Mouse (Mus musculus): ENCODE results near the gene Hhip.

- TF ChIP-seq CTCF (IDR thresholded peaks at IDR 0.05; ENCODE audit: low read depth) = no peak
- TF ChIP-seq EP300 (IDR thresholded peaks at IDR 0.05; ENCODE audit: low read depth) = no peak
Observed at GRCm38 (mm10) chr8:79929202-79929601, 128.6 kb downstream of the Hhip start.

Data from heart, postnatal 0 days (tissue).